Mouse (Mus musculus) spleen, adult 2 months (tissue): ENCODE measurements at regions not wholly inside any gene's neighbourhood (a gene's known extent, or its start where the extent isn't known, plus 50 kb on each side); places are given as distances from the start of the nearest gene placed in this dataset.
A peak's percentile ranks its signal among the peaks of the same experiment; 100 is the strongest.

ENCODE experiments used
- DNase-seq, 2 experiments: peaks; one replicate each; pipeline versions ENCODE4 v3.0.0 to v3.0.0-alpha.2; 2012 to 2021; ENCODE audit warnings: low spot score in 2 of 2, low read depth in 1 of 2
- H3K27ac ChIP-seq: fragments of 200-500 bp; 2 replicates; pipeline ENCODE4 v1.5.1; 2012; ENCODE audit warnings: low read length, inconsistent platforms; ENCODE audit not compliant: insufficient read depth
- H3K27me3 ChIP-seq: fragments of 200-500 bp; 2 replicates; pipeline ENCODE4 v1.6.1; 2012; ENCODE audit warnings: mild to moderate bottlenecking, moderate library complexity, low read length, inconsistent platforms; ENCODE audit not compliant: control insufficient read depth, insufficient read depth
- H3K36me3 ChIP-seq: fragments of 200-500 bp; 2 replicates; pipeline ENCODE4 v1.6.1; 2012; ENCODE audit warnings: mild to moderate bottlenecking, low read length, inconsistent platforms; ENCODE audit not compliant: control insufficient read depth, insufficient read depth
- H3K4me1 ChIP-seq: fragments of 200-500 bp; 2 replicates; pipeline ENCODE4 v1.6.1; 2011; ENCODE audit warnings: inconsistent platforms; ENCODE audit not compliant: control insufficient read depth, insufficient read depth, insufficient read length
- H3K4me3 ChIP-seq: fragments of 200-500 bp; 2 replicates; pipeline ENCODE4 v1.5.1; 2011; ENCODE audit warnings: mild to moderate bottlenecking, inconsistent platforms; ENCODE audit not compliant: insufficient read depth, insufficient read length; ENCODE audit errors: extremely low read depth
- CTCF ChIP-seq: fragments of 200-500 bp; IDR thresholded peaks from 2 replicates; pipeline ENCODE4 v1.5.1; 2011; ENCODE audit warnings: mild to moderate bottlenecking, inconsistent platforms; ENCODE audit not compliant: insufficient read depth, insufficient read length, insufficient replicate concordance; ENCODE audit errors: extremely low read depth
- POLR2A ChIP-seq: fragments of 200-500 bp; IDR thresholded peaks from 2 replicates; pipeline ENCODE4 v1.6.1; 2011; ENCODE audit warnings: low read depth, low read length, inconsistent platforms
- WGBS: fragments of 180-500 bp; shearing (Covaris S2); methylation state at CpG from one replicate; pipeline ENCODE4 v1.1.7; 2018; 5-methylcytosine and 5-hydroxymethylcytosine counted together

- no peak overlapping the region for H3K27ac ChIP-seq
- H3K27me3 ChIP-seq: no peaks in the 10 kb centered on the region
- no peak for TF ChIP-seq CTCF
- TF ChIP-seq POLR2A: no peak
- no peaks in the 10 kb centered on the region for H3K36me3 ChIP-seq
- 88% methylated on average over 4 of the region's 4 CpGs for WGBS
- H3K4me3 ChIP-seq: no peak overlapping the region
- peaks cover 8% of the 10 kb centered on the region for H3K4me1 ChIP-seq
- no peak for DNase-seq
Observed at GRCm38 (mm10) chr15:61446053-61446840, 523.4 kb upstream of the A1bg start.

- no peak overlapping the region for H3K4me3 ChIP-seq
- H3K27ac ChIP-seq: peak overlapping the region; percentile 91
- WGBS: 23% methylated on average over 4 of the region's 4 CpGs
- no peak for TF ChIP-seq POLR2A
- no peak for TF ChIP-seq CTCF
- H3K27me3 ChIP-seq: no peaks in the 10 kb centered on the region
- H3K36me3 ChIP-seq: no peaks in the 10 kb centered on the region
- H3K4me1 ChIP-seq: peaks cover 20% of the 10 kb centered on the region
- peak; percentile 61 to 76 for DNase-seq
Observed at GRCm38 (mm10) chr15:61441734-61442398, 519.1 kb upstream of the A1bg start.

- peaks cover 20% of the 10 kb centered on the region for H3K4me1 ChIP-seq
- no peaks in the 10 kb centered on the region for H3K36me3 ChIP-seq
- H3K27me3 ChIP-seq: no peaks in the 10 kb centered on the region
- 46% methylated on average over 2 of the region's 2 CpGs for WGBS
- H3K27ac ChIP-seq: peak overlapping the region; percentile 80
- no peak overlapping the region for H3K4me3 ChIP-seq
- TF ChIP-seq POLR2A (no peak), CTCF (no peak)
- DNase-seq: no peak
Observed at GRCm38 (mm10) chr15:61441012-61441411, 518.2 kb upstream of the A1bg start.

- Histone ChIP-seq H3K27ac (peak overlapping the region; percentile 59), H3K4me3 (no peak overlapping the region), H3K27me3 (no peaks in the 10 kb centered on the region), H3K36me3 (no peaks in the 10 kb centered on the region), H3K4me1 (peaks cover 20% of the 10 kb centered on the region)
- 64% methylated on average over 2 of the region's 2 CpGs for WGBS
- no peak for TF ChIP-seq POLR2A
- no peak for TF ChIP-seq CTCF
- no peak for DNase-seq
Observed at GRCm38 (mm10) chr15:61440284-61440683, 517.5 kb upstream of the A1bg start.

GRCm38 (mm10) chr15:61439623-61440170 lies 516.9 kb upstream of the A1bg start:
- H3K36me3 ChIP-seq: no peaks in the 10 kb centered on the region
- 89% methylated on average over 2 of the region's 2 CpGs for WGBS
- H3K4me3 ChIP-seq: no peak overlapping the region
- TF ChIP-seq CTCF (no peak), POLR2A (no peak)
- peak; percentile 16 to 44 for DNase-seq
- peak overlapping the region; percentile 48; the same call in 1 of the 2 replicates for H3K27ac ChIP-seq
- H3K4me1 ChIP-seq: peaks cover 20% of the 10 kb centered on the region
- no peaks in the 10 kb centered on the region for H3K27me3 ChIP-seq

GRCm38 (mm10) chr15:61428818-61429415 lies 506.1 kb upstream of the A1bg start:
- Histone ChIP-seq H3K27me3 (no peaks in the 10 kb centered on the region), H3K4me3 (no peak overlapping the region), H3K4me1 (peaks cover 2% of the 10 kb centered on the region), H3K27ac (no peak overlapping the region), H3K36me3 (no peaks in the 10 kb centered on the region)
- TF ChIP-seq POLR2A (no peak), CTCF (no peak)
- 54% methylated on average over 2 of the region's 2 CpGs for WGBS
- DNase-seq: no peak
